11 mouse cellular contexts compared by ENCODE assay signal in the genomic region with DNA sequence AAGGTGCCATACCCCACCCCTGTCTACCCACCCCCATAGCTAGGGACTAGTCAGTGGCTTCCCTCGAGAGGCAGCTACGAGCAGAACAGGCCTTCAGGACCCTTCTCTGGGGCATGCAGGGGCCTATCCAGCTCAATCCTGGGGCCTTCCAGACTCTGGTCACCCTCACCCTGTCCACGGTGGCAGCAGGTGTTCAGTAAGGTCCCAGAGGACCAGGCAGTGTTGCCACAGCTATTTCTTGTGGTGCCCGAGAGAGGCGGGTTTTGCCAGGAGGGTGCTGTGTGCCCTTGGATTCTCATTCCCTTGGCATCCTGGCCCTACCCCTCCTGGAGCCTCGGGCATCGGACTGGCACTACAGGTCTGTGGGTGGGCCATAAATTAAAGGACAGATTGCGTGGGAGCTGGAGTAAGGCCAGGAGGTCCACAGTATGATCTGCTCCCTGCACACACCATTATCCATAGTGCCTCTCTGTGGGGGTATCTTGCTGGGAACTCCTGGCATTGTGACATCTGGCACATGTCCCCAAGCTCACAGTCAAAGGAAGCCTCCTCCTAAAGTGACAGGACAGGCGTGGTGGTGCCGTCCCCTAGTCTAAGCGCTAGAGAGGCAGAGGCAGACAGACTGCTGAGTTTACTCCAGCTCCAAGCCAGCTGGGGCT. TPM values are rescaled to one million over a fixed set of nuclear protein-coding genes. Genes with fewer than 3 reads are reported as not detected.
DNase-seq lines count a peak whose midpoint lies in the region; ATAC-seq and TF ChIP-seq lines count a peak whose summit lies in the region.
"Had no signal": no experiment of that assay in that cellular context is flagged by ENCODE, and none has a peak within 500 bp of the region (broad histone marks: within the 10 kb centered on the region; RNA-seq: fewer than 3 reads in every experiment).

No protein-coding gene starts in this region.

- no peak overlapping the region for H3K27ac ChIP-seq in forebrain, embryonic 13.5 days
- no peak overlapping the region for H3K27ac ChIP-seq in forebrain, embryonic 12.5 days
- no peak overlapping the region for H3K27ac ChIP-seq in midbrain, postnatal 0 days (ENCODE audit: low read depth, low read length)
- no peak overlapping the region for H3K27ac ChIP-seq in midbrain, embryonic 15.5 days
- H3K27ac ChIP-seq in neural tube, embryonic 13.5 days (replicated peaks): peak overlapping the region; percentile 28
- H3K27ac ChIP-seq: heart, embryonic 13.5 days; liver, embryonic 14.5 days had no signal

- no peak for TF ChIP-seq CTCF in midbrain, postnatal 0 days (IDR thresholded peaks at IDR 0.05)

- peak; percentile 64 for DNase-seq in midbrain, postnatal 0 days (ENCODE audit: low spot score)
- DNase-seq in adrenal gland, postnatal 36 days: peak; percentile 48 to 64
- DNase-seq in heart, postnatal 25 days (ENCODE audit: low spot score): no peak
- no peak for DNase-seq in spleen, postnatal 4 days (ENCODE audit: low spot score in 2 of 2)

- H3K4me1 ChIP-seq in forebrain, embryonic 13.5 days: peaks cover 36% of the 10 kb centered on the region
- H3K4me1 ChIP-seq in forebrain, embryonic 12.5 days: peaks cover 40% of the 10 kb centered on the region
- H3K4me1 ChIP-seq in midbrain, postnatal 0 days (ENCODE audit: insufficient read depth, low read length): peaks cover 6% of the 10 kb centered on the region; the same call in 1 of the 2 replicates
- H3K4me1 ChIP-seq in midbrain, embryonic 15.5 days: peaks cover 12% of the 10 kb centered on the region
- H3K4me1 ChIP-seq in neural tube, embryonic 13.5 days (replicated peaks): peaks cover 43% of the 10 kb centered on the region

- no peaks in the 10 kb centered on the region for H3K9me3 ChIP-seq in forebrain, embryonic 13.5 days (replicated peaks)
- H3K9me3 ChIP-seq in forebrain, embryonic 12.5 days: no peaks in the 10 kb centered on the region
- no peaks in the 10 kb centered on the region for H3K9me3 ChIP-seq in midbrain, postnatal 0 days (ENCODE audit: low read length)
- no peaks in the 10 kb centered on the region for H3K9me3 ChIP-seq in midbrain, embryonic 15.5 days
- H3K9me3 ChIP-seq in neural tube, embryonic 13.5 days: no peaks in the 10 kb centered on the region
- H3K9me3 ChIP-seq: heart, embryonic 13.5 days had no signal

- H3K9ac ChIP-seq in forebrain, embryonic 13.5 days: no peak overlapping the region
- H3K9ac ChIP-seq in forebrain, embryonic 12.5 days: no peak overlapping the region
- H3K9ac ChIP-seq in midbrain, postnatal 0 days (replicated peaks; ENCODE audit: low read length, poor library complexity, severe bottlenecking): no peak overlapping the region
- no peak overlapping the region for H3K9ac ChIP-seq in midbrain, embryonic 15.5 days
- no peak overlapping the region for H3K9ac ChIP-seq in neural tube, embryonic 13.5 days
- H3K9ac ChIP-seq: heart, embryonic 13.5 days; liver, embryonic 14.5 days had no signal

- no peak overlapping the region for H3K4me3 ChIP-seq in forebrain, embryonic 13.5 days
- no peak overlapping the region for H3K4me3 ChIP-seq in forebrain, embryonic 12.5 days (replicated peaks)
- no peak overlapping the region for H3K4me3 ChIP-seq in midbrain, postnatal 0 days (ENCODE audit: low read depth, low read length)
- H3K4me3 ChIP-seq in midbrain, embryonic 15.5 days: no peak overlapping the region
- H3K4me3 ChIP-seq in neural tube, embryonic 13.5 days: no peak overlapping the region
- H3K4me3 ChIP-seq: heart, embryonic 13.5 days had no signal

- intact Hi-C loops in heart, postnatal 25 days (cut with DNase I): no loop called here

- no peaks in the 10 kb centered on the region for H3K27me3 ChIP-seq in forebrain, embryonic 13.5 days
- H3K27me3 ChIP-seq in forebrain, embryonic 12.5 days: peaks cover 18% of the 10 kb centered on the region
- no peaks in the 10 kb centered on the region for H3K27me3 ChIP-seq in midbrain, postnatal 0 days (ENCODE audit: insufficient read depth, low read length)
- no peaks in the 10 kb centered on the region for H3K27me3 ChIP-seq in midbrain, embryonic 15.5 days (replicated peaks)
- 0 out of 2 replicates have a peak, but pooled peaks cover 4% of the 10 kb centered on the region for H3K27me3 ChIP-seq in neural tube, embryonic 13.5 days

- no peaks in the 10 kb centered on the region for H3K36me3 ChIP-seq in forebrain, embryonic 13.5 days (ENCODE audit: poor library complexity, severe bottlenecking)
- no peaks in the 10 kb centered on the region for H3K36me3 ChIP-seq in forebrain, embryonic 12.5 days (replicated peaks)
- H3K36me3 ChIP-seq in midbrain, postnatal 0 days (ENCODE audit: insufficient read depth, low read length): no peaks in the 10 kb centered on the region
- no peaks in the 10 kb centered on the region for H3K36me3 ChIP-seq in midbrain, embryonic 15.5 days (replicated peaks)
- H3K36me3 ChIP-seq in neural tube, embryonic 13.5 days: no peaks in the 10 kb centered on the region
- H3K36me3 ChIP-seq: heart, embryonic 13.5 days had no signal

- no peak overlapping the region for H3K4me2 ChIP-seq in forebrain, embryonic 13.5 days
- H3K4me2 ChIP-seq in forebrain, embryonic 12.5 days: no peak overlapping the region; the same call in 1 of the 2 replicates
- no peak overlapping the region for H3K4me2 ChIP-seq in midbrain, postnatal 0 days (ENCODE audit: low read depth, low read length, poor library complexity, severe bottlenecking)
- H3K4me2 ChIP-seq in midbrain, embryonic 15.5 days: no peak overlapping the region
- H3K4me2 ChIP-seq in neural tube, embryonic 13.5 days: no peak overlapping the region
- H3K4me2 ChIP-seq: heart, embryonic 13.5 days had no signal

- ATAC-seq in forebrain, embryonic 13.5 days: peak; percentile 27; the same call in 1 of the 2 replicates
- no peak for ATAC-seq in forebrain, embryonic 12.5 days (ENCODE audit: low FRiP score)
- ATAC-seq in midbrain, postnatal 0 days (ENCODE audit: low FRiP score): no peak
- ATAC-seq in midbrain, embryonic 15.5 days (replicated peaks): no peak
- ATAC-seq in neural tube, embryonic 13.5 days (ENCODE audit: low read depth): peak; percentile 75

- WGBS in forebrain, embryonic 13.5 days: 50% methylated on average over 11 of the region's 11 CpGs
- 71% methylated on average over 11 of the region's 11 CpGs for WGBS in forebrain, embryonic 12.5 days
- 50% methylated on average over 11 of the region's 11 CpGs for WGBS in midbrain, postnatal 0 days
- WGBS in midbrain, embryonic 15.5 days: 50% methylated on average over 11 of the region's 11 CpGs
- 28% methylated on average over 11 of the region's 11 CpGs for WGBS in neural tube, embryonic 13.5 days

RNA-seq across cellular contexts. Expression of a gene that starts 9.2 kb away (rescaled TPM):
- polyA plus RNA-seq in forebrain, embryonic 13.5 days (2015; fragmentation: Nextera tagmentation; extraction: Ambion mirVana): 0.09 TPM in 1 of 2 replicates, not detected in the other
- polyA plus RNA-seq in forebrain, embryonic 12.5 days (2016; fragmentation: Nextera tagmentation; extraction: Ambion mirVana): 0.10 TPM in 1 of 2 replicates, not detected in the other
- 0.14 and 0.16 TPM in 2 replicates for total RNA-seq in midbrain, postnatal 0 days (2014; rRNA removed)
- 0.06 TPM in 1 of 2 replicates, not detected in the other for polyA plus RNA-seq in midbrain, postnatal 0 days (2015; fragmentation: Nextera tagmentation; extraction: Ambion mirVana)
- polyA plus RNA-seq in midbrain, embryonic 15.5 days (2015; fragmentation: Nextera tagmentation; extraction: Ambion mirVana): 0.04 TPM in 1 of 2 replicates, not detected in the other
- not detected for total RNA-seq in adrenal gland, postnatal 36 days (2021)
- 0.10 and 0.11 TPM in 2 replicates for polyA plus RNA-seq in neural tube, embryonic 13.5 days (2015; fragmentation: Nextera tagmentation; extraction: Ambion mirVana)
- total RNA-seq in heart, postnatal 25 days (2021): not detected
- total RNA-seq: layer of hippocampus, postnatal 10 days had no signal

RNA-seq across cellular contexts. Expression of a gene that starts 25.9 kb away (rescaled TPM):
- polyA plus RNA-seq in forebrain, embryonic 13.5 days (2015; fragmentation: Nextera tagmentation; extraction: Ambion mirVana): 0.05 TPM in 1 of 2 replicates, not detected in the other
- 0.06 TPM in 1 of 2 replicates, not detected in the other for polyA plus RNA-seq in forebrain, embryonic 12.5 days (2016; fragmentation: Nextera tagmentation; extraction: Ambion mirVana)
- total RNA-seq in midbrain, postnatal 0 days (2014; rRNA removed): 0.14 TPM in 1 of 2 replicates, not detected in the other
- polyA plus RNA-seq in midbrain, postnatal 0 days (2015; fragmentation: Nextera tagmentation; extraction: Ambion mirVana): not detected in 2 replicates
- not detected in 2 replicates for polyA plus RNA-seq in midbrain, embryonic 15.5 days (2015; fragmentation: Nextera tagmentation; extraction: Ambion mirVana)
- total RNA-seq in adrenal gland, postnatal 36 days (2021): not detected
- polyA plus RNA-seq in neural tube, embryonic 13.5 days (2015; fragmentation: Nextera tagmentation; extraction: Ambion mirVana): not detected in 2 replicates
- under 1 TPM in 1 of 2 experiments, not detected in 1; 0.20 TPM for total RNA-seq in heart, postnatal 25 days (2021)

Comparison
In these comparisons a context has a peak if more than half of its experiments do, and no peak if none do; other contexts are left out.
1. ATAC-seq: peak in forebrain, embryonic 13.5 days (single experiment) and neural tube, embryonic 13.5 days (single experiment); none in forebrain, embryonic 12.5 days (single experiment), midbrain, postnatal 0 days (single experiment) and midbrain, embryonic 15.5 days (single experiment).
2. DNase-seq: peak in midbrain, postnatal 0 days (single experiment) and adrenal gland, postnatal 36 days (2 of 2); none in heart, postnatal 25 days (single experiment) and spleen, postnatal 4 days (0 of 2).